8 mouse cellular contexts compared by ENCODE assay signal in the genomic region with DNA sequence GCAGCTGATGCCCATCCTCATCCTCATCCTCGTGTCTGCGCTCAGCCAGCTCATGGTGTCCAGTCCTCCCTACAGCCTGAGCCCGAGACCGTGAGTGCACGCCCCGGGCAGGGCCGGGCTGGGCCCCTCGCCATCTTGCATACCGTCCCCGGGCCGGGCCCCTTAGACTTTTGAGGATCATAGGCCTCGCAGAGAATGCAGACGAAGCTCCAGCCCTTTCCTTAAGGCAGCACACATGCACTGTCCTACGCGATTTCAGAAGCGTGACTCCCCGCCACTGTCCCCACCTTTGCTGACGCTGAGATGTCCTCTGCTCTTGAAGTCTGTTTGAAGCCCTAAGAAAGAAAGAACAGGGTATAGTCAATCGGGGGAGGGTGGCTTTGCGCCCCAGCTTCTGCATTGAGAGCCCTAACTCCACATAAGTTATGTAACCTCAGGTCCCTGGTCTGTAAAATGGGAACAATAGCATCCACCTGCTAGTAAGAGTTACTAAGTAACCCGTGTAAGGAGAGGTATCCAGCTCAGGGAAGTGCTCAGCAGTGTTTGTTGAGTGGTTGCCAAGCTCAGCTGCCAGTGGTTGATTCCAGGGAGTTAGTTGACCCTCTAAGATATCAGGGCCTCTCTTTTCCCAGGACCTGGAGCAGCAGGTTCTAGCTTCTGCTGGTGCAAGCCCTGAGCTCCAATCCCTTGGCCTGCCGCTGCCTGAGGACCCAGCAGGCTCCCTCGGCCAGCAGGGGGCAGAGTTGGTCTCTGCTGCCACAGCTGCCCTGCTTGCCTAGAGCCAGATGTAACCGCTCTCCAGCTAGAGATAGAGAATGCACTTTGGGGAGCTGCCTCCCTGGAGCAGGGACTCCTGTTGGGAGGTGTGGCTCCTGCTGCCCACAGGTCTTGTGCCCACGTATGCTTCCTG. TPM values are rescaled to one million over a fixed set of nuclear protein-coding genes. Genes with fewer than 3 reads are reported as not detected.
DNase-seq lines count a peak whose midpoint lies in the region; ATAC-seq and TF ChIP-seq lines count a peak whose summit lies in the region.

No protein-coding gene starts in this region.

- no peak for TF ChIP-seq EP300 in liver, embryonic 14.5 days (IDR thresholded peaks at IDR 0.05; ENCODE audit: low read depth)

- ATAC-seq in common myeloid progenitor, adult 5-6 weeks (replicated peaks; ENCODE audit: low read depth, poor library complexity, severe bottlenecking): peak; percentile 27
- no peak for ATAC-seq in liver, embryonic 14.5 days (ENCODE audit: insufficient read depth)
- no peak for ATAC-seq in neural tube, embryonic 14.5 days (ENCODE audit: low read depth)

- H3K4me3 ChIP-seq in liver, embryonic 14.5 days (ENCODE audit: insufficient read depth in 1 of 2, low read depth in 2 of 2, low read length in 2 of 2): no peak overlapping the region
- no peak overlapping the region for H3K4me3 ChIP-seq in neural tube, embryonic 14.5 days (ENCODE audit: low read depth, low read length)

- no peaks in the 10 kb centered on the region for H3K9me3 ChIP-seq in liver, embryonic 14.5 days (ENCODE audit: control insufficient read depth, low read length)
- no peaks in the 10 kb centered on the region for H3K9me3 ChIP-seq in neural tube, embryonic 14.5 days (ENCODE audit: control insufficient read depth, low read length)

- 77% methylated on average over 25 of the region's 25 CpGs for WGBS in liver, embryonic 14.5 days (ENCODE audit: insufficient replicate concordance)
- 82% methylated on average over 25 of the region's 25 CpGs for WGBS in neural tube, embryonic 14.5 days

- DNase-seq in 3134 (ENCODE audit: extremely low read depth, insufficient read length, low spot score): peak; percentile 78
- peak; percentile 97 for DNase-seq in NIH3T3 (ENCODE audit: low read depth)
- DNase-seq in gastrocnemius, adult 8-10 months (ENCODE audit: low spot score in 2 of 2): peak; percentile 69
- DNase-seq in kidney, adult 9 months: peak; percentile 82
- DNase-seq in liver, embryonic 14.5 days (ENCODE audit: low read depth in 3 of 3, low spot score in 3 of 3): peak; percentile 49 to 63 (median 52)
- DNase-seq in testis, postnatal 10 days (ENCODE audit: low spot score): peak; percentile 93

- peaks cover 66% of the 10 kb centered on the region for H3K36me3 ChIP-seq in liver, embryonic 14.5 days (replicated peaks; ENCODE audit: control insufficient read depth, insufficient read depth, low read depth)
- H3K36me3 ChIP-seq in neural tube, embryonic 14.5 days (ENCODE audit: control insufficient read depth, insufficient read depth, low read length): peaks cover 20% of the 10 kb centered on the region; the same call in 1 of the 2 replicates

- peak; percentile 99 for TF ChIP-seq CTCF in liver, embryonic 14.5 days (IDR thresholded peaks at IDR 0.05; ENCODE audit: low read depth)

- no peaks in the 10 kb centered on the region for H3K27me3 ChIP-seq in liver, embryonic 14.5 days (ENCODE audit: control insufficient read depth, insufficient read depth, low read length)
- H3K27me3 ChIP-seq in neural tube, embryonic 14.5 days (ENCODE audit: control insufficient read depth, insufficient read depth, low read length): no peaks in the 10 kb centered on the region

- H3K4me1 ChIP-seq in liver, embryonic 14.5 days (replicated peaks; ENCODE audit: control insufficient read depth in 2 of 2, insufficient read depth in 2 of 2, low read length in 1 of 2): peaks cover 15 to 20% of the 10 kb centered on the region in 2 experiments
- H3K4me1 ChIP-seq in neural tube, embryonic 14.5 days (ENCODE audit: control insufficient read depth, insufficient read depth, low read length): peaks cover 33% of the 10 kb centered on the region

- H3K9ac ChIP-seq in liver, embryonic 14.5 days (replicated peaks): no peak overlapping the region
- peak overlapping the region; percentile 21; the same call in 1 of the 2 replicates for H3K9ac ChIP-seq in neural tube, embryonic 14.5 days (replicated peaks; ENCODE audit: low read depth, low read length)

- H3K4me2 ChIP-seq in liver, embryonic 14.5 days (ENCODE audit: low read depth): no peak overlapping the region
- H3K4me2 ChIP-seq in neural tube, embryonic 14.5 days (ENCODE audit: low read depth, low read length): no peak overlapping the region

- H3K27ac ChIP-seq in liver, embryonic 14.5 days: no peak overlapping the region
- peak overlapping the region; percentile 28 for H3K27ac ChIP-seq in neural tube, embryonic 14.5 days (ENCODE audit: low read depth, low read length)

RNA-seq across cellular contexts. Expression of a gene that starts 15.2 kb away (rescaled TPM):
- total RNA-seq in common myeloid progenitor, adult 5-6 weeks (2017): 22.7 and 23.9 TPM in 2 replicates
- 10 to 100 TPM; 77.8 to 89.1 (median 82.1) TPM for total RNA-seq in gastrocnemius, adult 8-10 months (2022)
- 9.5 and 12.4 TPM in 2 replicates for polyA plus RNA-seq in liver, embryonic 14.5 days (2012; rRNA removed)
- polyA plus RNA-seq in liver, embryonic 14.5 days (2014; fragmentation: Nextera tagmentation; extraction: Ambion mirVana): 12.0 and 15.6 TPM in 2 replicates
- 22.5 and 23.0 TPM in 2 replicates for polyA plus RNA-seq in neural tube, embryonic 14.5 days (2014; fragmentation: Nextera tagmentation; extraction: Ambion mirVana)

RNA-seq across cellular contexts. Expression of a gene that starts 57.1 kb away (rescaled TPM):
- total RNA-seq in common myeloid progenitor, adult 5-6 weeks (2017): 1.4 and 4.2 TPM in 2 replicates
- 10 to 100 TPM in 2 of 4 experiments, 1 to 10 TPM in 2; 4.7 to 45.4 (median 9.4) TPM for total RNA-seq in gastrocnemius, adult 8-10 months (2022)
- 2.5 and 3.3 TPM in 2 replicates for polyA plus RNA-seq in liver, embryonic 14.5 days (2012; rRNA removed)
- polyA plus RNA-seq in liver, embryonic 14.5 days (2014; fragmentation: Nextera tagmentation; extraction: Ambion mirVana): 0.20 and 0.39 TPM in 2 replicates
- 4.2 and 6.5 TPM in 2 replicates for polyA plus RNA-seq in neural tube, embryonic 14.5 days (2014; fragmentation: Nextera tagmentation; extraction: Ambion mirVana)
